Mouse (Mus musculus): ENCODE data around the gene Cog6. TPM values are rescaled to one million over a fixed set of nuclear protein-coding genes. Genes with fewer than 3 reads are reported as not detected.

Gene Cog6
- polyA plus RNA-seq, 1 experiment: 38.8 TPM

GRCm38 (mm10) chr3:52974674-52975556 is 42.1 kb downstream of the Cog6 start:
- H3K4me1 ChIP-seq (ENCODE audit: control insufficient read depth, insufficient read depth, low read length): no peaks in the 10 kb centered on the region
- peak; percentile 51 for TF ChIP-seq CTCF (IDR thresholded peaks at IDR 0.05; ENCODE audit: extremely low read depth, insufficient read depth, low read length)
- no peak for TF ChIP-seq POLR2A (IDR thresholded peaks at IDR 0.05; ENCODE audit: extremely low read depth, insufficient read depth, low read length)
- no peak overlapping the region for H3K4me3 ChIP-seq (ENCODE audit: insufficient read depth, low read length)
- H3K27ac ChIP-seq (ENCODE audit: insufficient read depth, low read length): no peak overlapping the region

GRCm38 (mm10) chr3:52972916-52973315 is 44.1 kb downstream of the Cog6 start:
- no peak overlapping the region for H3K4me3 ChIP-seq (ENCODE audit: insufficient read depth, low read length)
- no peaks in the 10 kb centered on the region for H3K4me1 ChIP-seq (ENCODE audit: control insufficient read depth, insufficient read depth, low read length)
- TF ChIP-seq POLR2A (IDR thresholded peaks at IDR 0.05; ENCODE audit: extremely low read depth, insufficient read depth, low read length) (no peak), CTCF (IDR thresholded peaks at IDR 0.05; ENCODE audit: extremely low read depth, insufficient read depth, low read length) (no peak)
- H3K27ac ChIP-seq (ENCODE audit: insufficient read depth, low read length): no peak overlapping the region

- Histone ChIP-seq H3K27ac (ENCODE audit: insufficient read depth, low read length) (no peak overlapping the region), H3K4me1 (ENCODE audit: control insufficient read depth, insufficient read depth, low read length) (no peaks in the 10 kb centered on the region), H3K4me3 (ENCODE audit: insufficient read depth, low read length) (no peak overlapping the region)
- TF ChIP-seq CTCF (IDR thresholded peaks at IDR 0.05; ENCODE audit: extremely low read depth, insufficient read depth, low read length): no peak
- no peak for TF ChIP-seq POLR2A (IDR thresholded peaks at IDR 0.05; ENCODE audit: extremely low read depth, insufficient read depth, low read length)
These were observed 50.0 kb downstream of the Cog6 start for GRCm38 (mm10) chr3:52967046-52967445.

GRCm38 (mm10) chr3:52964206-52964605 is 52.8 kb downstream of the Cog6 start:
- H3K4me3 ChIP-seq (ENCODE audit: insufficient read depth, low read length): no peak overlapping the region
- no peak overlapping the region for H3K27ac ChIP-seq (ENCODE audit: insufficient read depth, low read length)
- H3K4me1 ChIP-seq (ENCODE audit: control insufficient read depth, insufficient read depth, low read length): no peaks in the 10 kb centered on the region
- TF ChIP-seq CTCF (IDR thresholded peaks at IDR 0.05; ENCODE audit: extremely low read depth, insufficient read depth, low read length): no peak
- TF ChIP-seq POLR2A (IDR thresholded peaks at IDR 0.05; ENCODE audit: extremely low read depth, insufficient read depth, low read length): no peak

GRCm38 (mm10) chr3:52963441-52963840 is 53.6 kb downstream of the Cog6 start:
- H3K27ac ChIP-seq (ENCODE audit: insufficient read depth, low read length): no peak overlapping the region
- no peak overlapping the region for H3K4me3 ChIP-seq (ENCODE audit: insufficient read depth, low read length)
- H3K4me1 ChIP-seq (ENCODE audit: control insufficient read depth, insufficient read depth, low read length): no peaks in the 10 kb centered on the region
- TF ChIP-seq POLR2A (IDR thresholded peaks at IDR 0.05; ENCODE audit: extremely low read depth, insufficient read depth, low read length): no peak

GRCm38 (mm10) chr3:52962391-52962790 is 54.6 kb downstream of the Cog6 start:
- TF ChIP-seq POLR2A (IDR thresholded peaks at IDR 0.05; ENCODE audit: extremely low read depth, insufficient read depth, low read length) (no peak), CTCF (IDR thresholded peaks at IDR 0.05; ENCODE audit: extremely low read depth, insufficient read depth, low read length) (no peak)
- H3K4me1 ChIP-seq (ENCODE audit: control insufficient read depth, insufficient read depth, low read length): no peaks in the 10 kb centered on the region
- no peak overlapping the region for H3K4me3 ChIP-seq (ENCODE audit: insufficient read depth, low read length)
- H3K27ac ChIP-seq (ENCODE audit: insufficient read depth, low read length): no peak overlapping the region

- Histone ChIP-seq H3K4me3 (ENCODE audit: insufficient read depth, low read length) (no peak overlapping the region), H3K4me1 (ENCODE audit: control insufficient read depth, insufficient read depth, low read length) (no peaks in the 10 kb centered on the region), H3K27ac (ENCODE audit: insufficient read depth, low read length) (no peak overlapping the region)
- 0 out of 2 replicates have a peak, but pooled peaks have one; percentile 2 for TF ChIP-seq CTCF (IDR thresholded peaks at IDR 0.05; ENCODE audit: extremely low read depth, insufficient read depth, low read length)
- no peak for TF ChIP-seq POLR2A (IDR thresholded peaks at IDR 0.05; ENCODE audit: extremely low read depth, insufficient read depth, low read length)
These were observed 55.4 kb downstream of the Cog6 start for GRCm38 (mm10) chr3:52961661-52962060.

- no peak overlapping the region for H3K27ac ChIP-seq (ENCODE audit: insufficient read depth, low read length)
- no peak for TF ChIP-seq CTCF (IDR thresholded peaks at IDR 0.05; ENCODE audit: extremely low read depth, insufficient read depth, low read length)
- no peak for TF ChIP-seq POLR2A (IDR thresholded peaks at IDR 0.05; ENCODE audit: extremely low read depth, insufficient read depth, low read length)
- H3K4me1 ChIP-seq (ENCODE audit: control insufficient read depth, insufficient read depth, low read length): no peaks in the 10 kb centered on the region
- no peak overlapping the region for H3K4me3 ChIP-seq (ENCODE audit: insufficient read depth, low read length)
These were observed 56.1 kb downstream of the Cog6 start for GRCm38 (mm10) chr3:52960951-52961350.

- TF ChIP-seq POLR2A (IDR thresholded peaks at IDR 0.05; ENCODE audit: extremely low read depth, insufficient read depth, low read length) (no peak), CTCF (IDR thresholded peaks at IDR 0.05; ENCODE audit: extremely low read depth, insufficient read depth, low read length) (no peak)
- Histone ChIP-seq H3K4me1 (ENCODE audit: control insufficient read depth, insufficient read depth, low read length) (no peaks in the 10 kb centered on the region), H3K27ac (ENCODE audit: insufficient read depth, low read length) (no peak overlapping the region), H3K4me3 (ENCODE audit: insufficient read depth, low read length) (no peak overlapping the region)
These were observed 58.5 kb downstream of the Cog6 start for GRCm38 (mm10) chr3:52958444-52959120.

- no peak for TF ChIP-seq POLR2A (IDR thresholded peaks at IDR 0.05; ENCODE audit: extremely low read depth, insufficient read depth, low read length)
- no peak for TF ChIP-seq CTCF (IDR thresholded peaks at IDR 0.05; ENCODE audit: extremely low read depth, insufficient read depth, low read length)
- Histone ChIP-seq H3K27ac (ENCODE audit: insufficient read depth, low read length) (no peak overlapping the region), H3K4me3 (ENCODE audit: insufficient read depth, low read length) (no peak overlapping the region), H3K4me1 (ENCODE audit: control insufficient read depth, insufficient read depth, low read length) (no peaks in the 10 kb centered on the region)
These were observed 59.2 kb downstream of the Cog6 start for GRCm38 (mm10) chr3:52957861-52958260.

Data from cortical plate, adult 2 months (tissue).